Mouse (Mus musculus) hindbrain, embryonic 16.5 days (tissue): ENCODE results near the gene Cabp7. TPM values are rescaled to one million over a fixed set of nuclear protein-coding genes. Genes with fewer than 3 reads are reported as not detected.

Source experiments
- ATAC-seq: fragments of 200-750 bp; cut with Nextera tagmentation; 2 replicates; pipeline ENCODE4 v1.8.0; 2017; ENCODE audit warnings: moderate TSS enrichment, moderate library complexity
- H3K27ac ChIP-seq: fragments of 300-500 bp; sonication (generic); 2 replicates; pipeline ENCODE4 v1.5.1; 2014; ENCODE audit warnings: low read depth, mild to moderate bottlenecking, control low read depth, low read length, moderate library complexity
- H3K27me3 ChIP-seq: fragments of 300-500 bp; sonication (generic); replicated peaks from 2 replicates; pipeline ENCODE4 v1.6.1; 2014; ENCODE audit warnings: low read length; ENCODE audit not compliant: control insufficient read depth, insufficient read depth
- H3K36me3 ChIP-seq: fragments of 300-500 bp; sonication (generic); 2 replicates; pipeline ENCODE4 v1.6.1; 2014; ENCODE audit warnings: mild to moderate bottlenecking, low read length, moderate library complexity, mixed read lengths; ENCODE audit not compliant: control insufficient read depth, insufficient read depth
- H3K4me1 ChIP-seq: fragments of 300-500 bp; sonication (generic); 2 replicates; pipeline ENCODE4 v1.6.1; 2014; ENCODE audit warnings: low read depth, low read length; ENCODE audit not compliant: control insufficient read depth, insufficient read depth
- H3K4me2 ChIP-seq: fragments of 300-500 bp; sonication (generic); 2 replicates; pipeline ENCODE4 v1.6.1; 2014; ENCODE audit warnings: mild to moderate bottlenecking, low read length, control low read depth, moderate library complexity
- H3K4me3 ChIP-seq: fragments of 300-500 bp; sonication (generic); 2 replicates; pipeline ENCODE4 v1.5.1; 2014; ENCODE audit warnings: mild to moderate bottlenecking, low read length, control low read depth, moderate library complexity
- H3K9ac ChIP-seq: fragments of 300-500 bp; sonication (generic); 2 replicates; pipeline ENCODE4 v1.6.1; 2014; ENCODE audit warnings: low read depth, mild to moderate bottlenecking, control low read depth, low read length, moderate library complexity
- H3K9me3 ChIP-seq: fragments of 300-500 bp; sonication (generic); 2 replicates; pipeline ENCODE4 v1.6.1; 2014; ENCODE audit warnings: mild to moderate bottlenecking, low read length, moderate library complexity; ENCODE audit not compliant: control insufficient read depth
- WGBS: fragments of 180-500 bp; shearing (Covaris S2); extraction: QIAGEN DNeasy Blood & Tissue Kit; methylation state at CpG from one replicate; pipeline ENCODE4 v1.1.7; 2014; 5-methylcytosine and 5-hydroxymethylcytosine counted together
- polyA plus RNA-seq: library from polyadenylated mRNA; unstranded; fragments of >200 nt; fragmentation: Nextera tagmentation; extraction: Ambion mirVana; gene quantifications from 2 replicates; pipeline ENCODE4 v1.2.1, GENCODE M21; 2015

The Cabp7 gene
- polyA plus RNA-seq, 1 experiment from 2014 or later: 2.0 TPM

- no peak overlapping the region for H3K4me2 ChIP-seq
- H3K27me3 ChIP-seq: no peaks in the 10 kb centered on the region
- no peak for ATAC-seq
- H3K27ac ChIP-seq: no peak overlapping the region
- H3K4me1 ChIP-seq: no peaks in the 10 kb centered on the region; the same call in 1 of the 2 replicates
- H3K9me3 ChIP-seq: no peaks in the 10 kb centered on the region
- H3K9ac ChIP-seq: no peak overlapping the region
- no peak overlapping the region for H3K4me3 ChIP-seq
- 91% methylated on average over 6 of the region's 6 CpGs for WGBS
- no peaks in the 10 kb centered on the region; the same call in 1 of the 2 replicates for H3K36me3 ChIP-seq
Measured at GRCm38 (mm10) chr11:4769881-4770280, 23.3 kb upstream of the Cabp7 start.

- H3K27ac ChIP-seq: 0 out of 2 replicates have a peak overlapping the region, but pooled peaks have one; percentile 51
- H3K9me3 ChIP-seq: no peaks in the 10 kb centered on the region
- H3K36me3 ChIP-seq: no peaks in the 10 kb centered on the region; the same call in 1 of the 2 replicates
- no peak overlapping the region for H3K9ac ChIP-seq
- WGBS: 69% methylated on average over 7 of the region's 7 CpGs
- H3K4me1 ChIP-seq: no peaks in the 10 kb centered on the region; the same call in 1 of the 2 replicates
- no peak overlapping the region for H3K4me3 ChIP-seq
- ATAC-seq: no peak
- no peak overlapping the region for H3K4me2 ChIP-seq
- H3K27me3 ChIP-seq: no peaks in the 10 kb centered on the region
Measured at GRCm38 (mm10) chr11:4769293-4769692, 22.7 kb upstream of the Cabp7 start.

GRCm38 (mm10) chr11:4768399-4768798 is 21.8 kb upstream of the Cabp7 start:
- no peaks in the 10 kb centered on the region for H3K9me3 ChIP-seq
- no peak overlapping the region for H3K9ac ChIP-seq
- H3K27ac ChIP-seq: no peak overlapping the region
- H3K4me3 ChIP-seq: no peak overlapping the region
- no peak for ATAC-seq
- no peaks in the 10 kb centered on the region; the same call in 1 of the 2 replicates for H3K36me3 ChIP-seq
- 72% methylated on average over 4 of the region's 4 CpGs for whole genome bisulfite sequencing
- H3K4me2 ChIP-seq: no peak overlapping the region
- H3K4me1 ChIP-seq: peaks cover under 1% of the 10 kb centered on the region; the same call in 1 of the 2 replicates
- no peaks in the 10 kb centered on the region for H3K27me3 ChIP-seq

- Histone ChIP-seq H3K4me3 (no peak overlapping the region), H3K4me1 (peaks cover 13% of the 10 kb centered on the region; the same call in 1 of the 2 replicates), H3K9ac (no peak overlapping the region), H3K27ac (no peak overlapping the region), H3K36me3 (no peaks in the 10 kb centered on the region; the same call in 1 of the 2 replicates), H3K9me3 (no peaks in the 10 kb centered on the region), H3K4me2 (no peak overlapping the region), H3K27me3 (no peaks in the 10 kb centered on the region)
- WGBS: 51% methylated on average over 5 of the region's 5 CpGs
- ATAC-seq: no peak
Measured at GRCm38 (mm10) chr11:4764476-4764875, 17.9 kb upstream of the Cabp7 start.

GRCm38 (mm10) chr11:4763631-4764030 is 17.1 kb upstream of the Cabp7 start:
- Histone ChIP-seq H3K9ac (no peak overlapping the region), H3K4me2 (no peak overlapping the region), H3K9me3 (no peaks in the 10 kb centered on the region), H3K36me3 (no peaks in the 10 kb centered on the region; the same call in 1 of the 2 replicates), H3K27me3 (no peaks in the 10 kb centered on the region), H3K27ac (no peak overlapping the region), H3K4me1 (peaks cover 13% of the 10 kb centered on the region; the same call in 1 of the 2 replicates), H3K4me3 (no peak overlapping the region)
- 37% methylated on average over 5 of the region's 5 CpGs for WGBS
- ATAC-seq: no peak

GRCm38 (mm10) chr11:4762511-4762910 is 15.9 kb upstream of the Cabp7 start:
- no peak overlapping the region for H3K4me3 ChIP-seq
- H3K27ac ChIP-seq: no peak overlapping the region
- H3K4me1 ChIP-seq: peaks cover 13% of the 10 kb centered on the region; the same call in 1 of the 2 replicates
- WGBS: 19% methylated on average over 2 of the region's 2 CpGs
- no peaks in the 10 kb centered on the region for H3K27me3 ChIP-seq
- H3K9me3 ChIP-seq: no peaks in the 10 kb centered on the region
- no peak overlapping the region for H3K9ac ChIP-seq
- no peak overlapping the region for H3K4me2 ChIP-seq
- H3K36me3 ChIP-seq: no peaks in the 10 kb centered on the region; the same call in 1 of the 2 replicates
- no peak for ATAC-seq

- Histone ChIP-seq H3K9ac (no peak overlapping the region), H3K27ac (no peak overlapping the region)
- WGBS: 13% methylated on average over 6 of the region's 6 CpGs
Measured at GRCm38 (mm10) chr11:4761991-4762390, 15.4 kb upstream of the Cabp7 start.

GRCm38 (mm10) chr11:4760438-4760837 is 13.9 kb upstream of the Cabp7 start:
- Histone ChIP-seq H3K4me1 (peaks cover 15% of the 10 kb centered on the region; the same call in 1 of the 2 replicates), H3K27me3 (no peaks in the 10 kb centered on the region; the same call in 1 of the 2 replicates), H3K36me3 (no peaks in the 10 kb centered on the region), H3K9me3 (no peaks in the 10 kb centered on the region), H3K9ac (no peak overlapping the region), H3K4me3 (no peak overlapping the region), H3K27ac (no peak overlapping the region), H3K4me2 (no peak overlapping the region)
- WGBS: 12% methylated on average over 4 of the region's 4 CpGs
- ATAC-seq: 0 out of 2 replicates have a peak, but pooled peaks have one; percentile 15

More at GRCm38 (mm10) chr11:4761991-4762390, 15.4 kb upstream of the Cabp7 start:
- no peaks in the 10 kb centered on the region for H3K36me3 ChIP-seq
- no peak overlapping the region for H3K4me2 ChIP-seq
- no peak for ATAC-seq
- peaks cover 13% of the 10 kb centered on the region; the same call in 1 of the 2 replicates for H3K4me1 ChIP-seq
- H3K4me3 ChIP-seq: no peak overlapping the region
- no peaks in the 10 kb centered on the region for H3K9me3 ChIP-seq
- no peaks in the 10 kb centered on the region for H3K27me3 ChIP-seq

- H3K4me2 ChIP-seq: no peak overlapping the region
- no peaks in the 10 kb centered on the region for H3K36me3 ChIP-seq
- no peaks in the 10 kb centered on the region for H3K9me3 ChIP-seq
- H3K27ac ChIP-seq: no peak overlapping the region
- H3K4me1 ChIP-seq: peaks cover 10% of the 10 kb centered on the region; the same call in 1 of the 2 replicates
- ATAC-seq: no peak
- 20% methylated on average over 4 of the region's 4 CpGs for WGBS
- no peak overlapping the region for H3K9ac ChIP-seq
- H3K4me3 ChIP-seq: no peak overlapping the region
- H3K27me3 ChIP-seq: no peaks in the 10 kb centered on the region; the same call in 1 of the 2 replicates
Measured at GRCm38 (mm10) chr11:4757789-4758158, 11.2 kb upstream of the Cabp7 start.
